Mouse (Mus musculus): ENCODE data around the gene Washc1. TPM values are rescaled to one million over a fixed set of nuclear protein-coding genes. Genes with fewer than 3 reads are reported as not detected.

The Washc1 gene
- polyA plus RNA-seq, 1 experiment from 2014 or later = 27.6 TPM

DNA sequence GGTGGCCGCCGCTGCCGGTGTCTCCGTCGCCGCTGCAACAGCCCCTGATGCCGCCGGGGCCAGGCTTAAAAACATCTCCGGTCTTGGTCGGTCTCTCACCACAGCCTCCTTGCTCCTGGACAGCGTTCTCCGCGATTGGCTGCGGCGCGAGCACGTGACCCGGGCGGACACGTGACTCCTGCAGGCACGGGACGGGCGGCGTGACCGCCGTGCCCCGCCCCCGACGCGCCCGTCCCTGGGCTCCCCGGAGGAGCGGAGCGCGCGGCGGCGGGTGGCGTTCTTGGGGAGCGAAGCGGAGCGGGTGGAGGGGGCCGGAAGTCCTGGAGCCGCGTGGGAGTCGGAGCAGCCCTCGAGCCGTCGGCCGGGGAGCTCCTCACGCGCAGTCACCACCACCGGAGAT is 34.4 kb upstream of the Washc1 start, which contains the start of gene Ankrd12:
Gene Ankrd12, minus strand, starts transcription at position 156 of the 400 bp plus-strand sequence.
- H3K27me3 ChIP-seq (ENCODE audit: control insufficient read depth, insufficient read depth, low read length) = no peaks in the 10 kb centered on the region
- 0 out of 2 replicates have a peak, but pooled peaks cover 6% of the 10 kb centered on the region for H3K36me3 ChIP-seq (ENCODE audit: control insufficient read depth, insufficient read depth, low read length)
- H3K9me3 ChIP-seq (ENCODE audit: control insufficient read depth, low read length) = no peaks in the 10 kb centered on the region
- peak within 1 kb of the TSS; percentile 95 for H3K4me3 ChIP-seq (ENCODE audit: low read depth, low read length)
- H3K4me2 ChIP-seq (replicated peaks; ENCODE audit: low read depth) = peak within 1 kb of the TSS; percentile 88
- peak within 1 kb of the TSS; percentile 97 for H3K27ac ChIP-seq (replicated peaks)
- DNase-seq (ENCODE audit: low spot score) (peak; percentile 97), ATAC-seq (ENCODE audit: low FRiP score, low TSS enrichment) (peak; percentile 98)
- peak within 1 kb of the TSS; percentile 83 for H3K9ac ChIP-seq (ENCODE audit: low read length)
- H3K4me1 ChIP-seq (replicated peaks; ENCODE audit: control insufficient read depth, insufficient read depth) = no peaks in the 10 kb centered on the region
- WGBS = 3% methylated on average over 46 of the region's 53 CpGs
- TF ChIP-seq EP300 (optimal IDR thresholded peaks at IDR 0.05) (no peak), CTCF (IDR thresholded peaks at IDR 0.05; ENCODE audit: low read depth) (no peak)

DNA sequence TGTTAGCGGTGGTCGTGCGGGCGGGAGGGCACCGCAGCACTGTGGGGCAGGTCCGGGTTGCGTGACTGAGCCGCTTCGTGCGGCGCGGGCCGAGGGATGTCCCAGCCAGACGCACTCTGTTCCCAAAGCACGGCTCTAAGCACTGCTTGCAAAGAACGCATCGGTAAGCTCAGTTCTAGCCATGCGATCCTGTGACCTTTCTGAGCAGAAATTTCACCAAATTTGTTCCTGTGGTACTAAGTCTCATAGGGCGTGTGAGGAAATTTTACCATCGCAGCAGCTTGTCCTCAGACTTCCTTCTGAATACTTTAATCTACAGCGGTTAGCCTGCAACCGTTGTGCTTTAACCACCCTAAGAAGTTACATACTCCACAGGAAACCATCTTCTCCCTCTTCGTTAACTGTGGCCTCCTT is 33.9 kb upstream of the Washc1 start:
- H3K9me3 ChIP-seq (ENCODE audit: control insufficient read depth, low read length) = no peaks in the 10 kb centered on the region
- 0 out of 2 replicates have a peak, but pooled peaks cover 6% of the 10 kb centered on the region for H3K36me3 ChIP-seq (ENCODE audit: control insufficient read depth, insufficient read depth, low read length)
- H3K4me2 ChIP-seq (replicated peaks; ENCODE audit: low read depth) = peak overlapping the region; percentile 88
- TF ChIP-seq CTCF (IDR thresholded peaks at IDR 0.05; ENCODE audit: low read depth) (no peak), EP300 (optimal IDR thresholded peaks at IDR 0.05) (no peak)
- DNase-seq (ENCODE audit: low spot score) (no peak), ATAC-seq (ENCODE audit: low FRiP score, low TSS enrichment) (peak; percentile 44)
- peak overlapping the region; percentile 97 for H3K27ac ChIP-seq (replicated peaks)
- 1% methylated on average over 23 of the region's 23 CpGs for WGBS
- H3K9ac ChIP-seq (ENCODE audit: low read length) = peak overlapping the region; percentile 73
- no peaks in the 10 kb centered on the region for H3K4me1 ChIP-seq (replicated peaks; ENCODE audit: control insufficient read depth, insufficient read depth)
- no peaks in the 10 kb centered on the region for H3K27me3 ChIP-seq (ENCODE audit: control insufficient read depth, insufficient read depth, low read length)
- peak overlapping the region; percentile 95 for H3K4me3 ChIP-seq (ENCODE audit: low read depth, low read length)

DNA sequence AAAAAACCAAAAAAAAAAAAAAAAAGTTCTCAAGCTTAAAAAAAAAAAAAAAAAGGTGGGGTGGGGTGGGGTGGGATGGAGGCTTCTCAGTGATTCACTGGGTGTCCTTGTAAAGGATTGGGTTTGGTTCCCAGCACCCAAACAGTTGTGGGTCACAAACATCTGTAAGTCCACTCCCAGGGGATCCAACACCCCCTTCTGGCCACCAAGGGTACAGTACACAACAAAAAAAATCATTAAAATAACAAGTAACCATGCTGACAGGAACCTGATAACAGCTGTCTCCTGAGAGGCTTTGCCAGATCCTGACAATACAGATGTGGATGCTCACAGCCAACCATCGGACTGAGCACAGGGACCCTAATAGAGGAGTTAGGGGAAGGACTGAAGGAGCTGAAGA is 26.9 kb upstream of the Washc1 start:
- no peaks in the 10 kb centered on the region for H3K27me3 ChIP-seq (ENCODE audit: control insufficient read depth, insufficient read depth, low read length)
- H3K27ac ChIP-seq (replicated peaks) = no peak overlapping the region
- H3K9ac ChIP-seq (ENCODE audit: low read length) = no peak overlapping the region
- TF ChIP-seq CTCF (IDR thresholded peaks at IDR 0.05; ENCODE audit: low read depth) = peak; percentile 22; the same call in 1 of the 2 replicates
- TF ChIP-seq EP300 (optimal IDR thresholded peaks at IDR 0.05) = no peak
- no peak overlapping the region for H3K4me2 ChIP-seq (replicated peaks; ENCODE audit: low read depth)
- H3K36me3 ChIP-seq (ENCODE audit: control insufficient read depth, insufficient read depth, low read length) = 0 out of 2 replicates have a peak, but pooled peaks cover 7% of the 10 kb centered on the region
- DNase-seq (ENCODE audit: low spot score) (no peak), ATAC-seq (ENCODE audit: low FRiP score, low TSS enrichment) (no peak)
- no peaks in the 10 kb centered on the region for H3K4me1 ChIP-seq (replicated peaks; ENCODE audit: control insufficient read depth, insufficient read depth)
- 58% methylated on average over 1 of the region's 1 CpGs for WGBS
- no peak overlapping the region for H3K4me3 ChIP-seq (ENCODE audit: low read depth, low read length)
- H3K9me3 ChIP-seq (ENCODE audit: control insufficient read depth, low read length) = no peaks in the 10 kb centered on the region

DNA sequence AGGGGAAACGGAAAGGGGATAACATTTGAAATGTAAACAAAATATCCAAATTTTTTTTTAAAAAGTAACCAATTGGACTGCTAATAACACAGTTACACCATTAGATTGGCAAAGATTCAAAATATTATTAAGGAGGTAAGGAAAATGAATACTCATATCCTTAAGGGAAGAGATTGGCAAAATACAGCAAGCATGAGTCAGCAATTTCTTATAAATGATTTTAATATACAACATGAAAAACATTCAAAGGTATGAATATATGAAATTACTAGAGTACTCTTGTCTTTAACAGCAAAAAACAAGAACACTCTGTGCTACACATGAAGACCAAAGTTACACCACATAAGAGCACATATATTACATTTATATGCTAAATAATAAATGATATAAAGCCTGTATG is 26.3 kb upstream of the Washc1 start:
- no peaks in the 10 kb centered on the region for H3K9me3 ChIP-seq (ENCODE audit: control insufficient read depth, low read length)
- no peaks in the 10 kb centered on the region for H3K27me3 ChIP-seq (ENCODE audit: control insufficient read depth, insufficient read depth, low read length)
- no peak for TF ChIP-seq CTCF (IDR thresholded peaks at IDR 0.05; ENCODE audit: low read depth)
- TF ChIP-seq EP300 (optimal IDR thresholded peaks at IDR 0.05) = no peak
- H3K27ac ChIP-seq (replicated peaks) = no peak overlapping the region
- 83% methylated on average over 1 of the region's 1 CpGs for WGBS
- 0 out of 2 replicates have a peak, but pooled peaks cover 6% of the 10 kb centered on the region for H3K36me3 ChIP-seq (ENCODE audit: control insufficient read depth, insufficient read depth, low read length)
- no peak overlapping the region for H3K9ac ChIP-seq (ENCODE audit: low read length)
- no peak overlapping the region for H3K4me2 ChIP-seq (replicated peaks; ENCODE audit: low read depth)
- no peak for DNase-seq (ENCODE audit: low spot score)
- no peak overlapping the region for H3K4me3 ChIP-seq (ENCODE audit: low read depth, low read length)
- H3K4me1 ChIP-seq (replicated peaks; ENCODE audit: control insufficient read depth, insufficient read depth) = no peaks in the 10 kb centered on the region
- ATAC-seq (ENCODE audit: low FRiP score, low TSS enrichment) = no peak

DNA sequence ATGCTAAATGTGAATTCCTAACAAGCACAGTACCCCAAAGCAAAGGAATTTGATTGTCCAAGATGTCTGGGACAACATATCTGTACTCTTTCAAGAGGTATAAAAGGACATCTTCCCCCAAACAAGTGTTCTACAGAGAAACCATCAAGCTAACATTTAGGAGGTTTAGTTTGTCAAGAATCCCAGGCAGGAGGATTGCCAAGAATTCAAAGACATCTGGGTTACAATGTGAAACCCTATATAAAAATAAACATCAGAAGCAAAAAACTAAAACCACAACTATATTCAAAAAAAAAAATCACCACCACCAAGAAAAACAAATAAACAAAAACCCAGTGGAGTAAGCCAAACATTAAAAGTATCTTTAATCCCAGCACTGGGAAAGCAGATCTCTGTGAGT is 21.1 kb upstream of the Washc1 start:
- H3K36me3 ChIP-seq (ENCODE audit: control insufficient read depth, insufficient read depth, low read length) = 0 out of 2 replicates have a peak, but pooled peaks cover 3% of the 10 kb centered on the region
- TF ChIP-seq EP300 (optimal IDR thresholded peaks at IDR 0.05) = no peak
- TF ChIP-seq CTCF (IDR thresholded peaks at IDR 0.05; ENCODE audit: low read depth) = no peak
- H3K4me2 ChIP-seq (replicated peaks; ENCODE audit: low read depth) = no peak overlapping the region
- H3K27me3 ChIP-seq (ENCODE audit: control insufficient read depth, insufficient read depth, low read length) = no peaks in the 10 kb centered on the region
- no peaks in the 10 kb centered on the region for H3K9me3 ChIP-seq (ENCODE audit: control insufficient read depth, low read length)
- DNase-seq (ENCODE audit: low spot score) (no peak), ATAC-seq (ENCODE audit: low FRiP score, low TSS enrichment) (no peak)
- H3K9ac ChIP-seq (ENCODE audit: low read length) = no peak overlapping the region
- H3K27ac ChIP-seq (replicated peaks) = no peak overlapping the region
- no peaks in the 10 kb centered on the region for H3K4me1 ChIP-seq (replicated peaks; ENCODE audit: control insufficient read depth, insufficient read depth)
- H3K4me3 ChIP-seq (ENCODE audit: low read depth, low read length) = no peak overlapping the region

DNA sequence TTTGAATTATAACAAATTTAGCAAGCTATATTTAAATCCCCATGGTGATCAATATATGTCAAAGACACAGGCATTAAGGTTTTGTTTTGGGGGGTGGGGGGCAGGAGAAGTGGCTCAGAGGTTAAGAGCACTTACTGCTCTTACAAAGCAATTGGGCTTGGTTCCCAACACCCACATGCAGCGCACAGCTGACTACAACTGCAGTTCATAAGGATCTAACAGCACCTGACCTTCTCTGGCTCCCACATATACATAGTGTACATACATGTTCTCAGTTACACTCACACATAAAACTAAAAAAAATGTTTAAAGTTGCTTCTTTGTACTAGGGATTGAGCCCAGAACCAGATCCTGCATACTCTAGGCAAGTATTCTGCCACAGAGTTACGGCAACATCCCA is 20.0 kb upstream of the Washc1 start:
- Histone ChIP-seq H3K27ac (replicated peaks) (no peak overlapping the region), H3K9me3 (ENCODE audit: control insufficient read depth, low read length) (no peaks in the 10 kb centered on the region), H3K27me3 (ENCODE audit: control insufficient read depth, insufficient read depth, low read length) (no peaks in the 10 kb centered on the region), H3K4me3 (ENCODE audit: low read depth, low read length) (no peak overlapping the region), H3K36me3 (ENCODE audit: control insufficient read depth, insufficient read depth, low read length) (0 out of 2 replicates have a peak, but pooled peaks cover 3% of the 10 kb centered on the region), H3K9ac (ENCODE audit: low read length) (no peak overlapping the region), H3K4me1 (replicated peaks; ENCODE audit: control insufficient read depth, insufficient read depth) (no peaks in the 10 kb centered on the region), H3K4me2 (replicated peaks; ENCODE audit: low read depth) (no peak overlapping the region)
- DNase-seq (ENCODE audit: low spot score) (no peak), ATAC-seq (ENCODE audit: low FRiP score, low TSS enrichment) (no peak)
- 67% methylated on average over 2 of the region's 2 CpGs for WGBS
- TF ChIP-seq CTCF (IDR thresholded peaks at IDR 0.05; ENCODE audit: low read depth) (no peak), EP300 (optimal IDR thresholded peaks at IDR 0.05) (no peak)

All from stomach, postnatal 0 days (tissue).